Mouse (Mus musculus) lung, postnatal 0 days (tissue): ENCODE data around the gene Med20.

Source experiments
- CTCF ChIP-seq: IDR thresholded peaks from 2 replicates; pipeline ENCODE4 v1.5.1; 2016; ENCODE audit warnings: antibody characterized with exemption, mild to moderate bottlenecking
- EP300 ChIP-seq: IDR thresholded peaks from 2 replicates; pipeline ENCODE4 v1.6.1; 2016; ENCODE audit warnings: antibody characterized with exemption, mild to moderate bottlenecking, control low read depth

DNA sequence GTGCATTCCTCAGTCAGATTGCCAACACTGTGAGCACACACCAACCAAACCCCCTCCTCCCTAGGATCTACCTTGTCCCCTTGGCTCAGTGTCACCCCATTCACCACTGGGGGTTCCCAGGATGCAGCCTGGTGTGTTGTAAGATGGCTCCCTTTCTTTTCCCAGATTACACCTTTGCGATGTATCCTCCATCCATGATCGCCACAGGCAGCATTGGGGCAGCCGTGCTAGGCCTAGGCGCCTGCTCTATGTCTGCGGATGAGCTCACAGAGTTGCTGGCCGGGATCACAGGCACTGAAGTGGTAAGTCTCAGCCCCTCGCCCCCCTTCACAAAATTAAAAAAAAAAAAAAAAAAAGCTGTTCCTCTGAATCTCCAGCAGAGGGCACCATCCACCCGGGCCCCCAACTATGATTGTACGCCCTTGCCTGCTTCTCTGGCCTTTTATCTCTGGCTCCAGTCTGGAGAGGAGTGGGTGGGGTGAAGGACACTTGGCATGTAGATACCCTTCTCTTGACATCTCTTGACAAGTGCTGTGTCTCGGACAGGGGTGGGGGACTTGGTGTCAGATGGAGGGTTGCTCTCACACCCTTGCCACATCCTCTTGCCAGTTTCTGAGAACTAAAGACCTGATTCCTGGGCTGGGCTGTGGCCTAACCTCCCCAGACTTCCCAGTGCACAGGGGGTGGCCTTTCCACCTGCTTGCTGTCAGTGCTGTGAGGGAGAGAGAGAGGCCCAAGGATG is 13.4 kb upstream of the Med20 start:
- peak; percentile 77 for TF ChIP-seq EP300
- TF ChIP-seq CTCF: peak; percentile 78
